Mouse (Mus musculus): ENCODE measurements around the gene Lcp1. TPM values are rescaled to one million over a fixed set of nuclear protein-coding genes. Genes with fewer than 3 reads are reported as not detected.

Lcp1 gene
- 0.03 TPM in 1 of 2 replicates, not detected in the other for polyA plus RNA-seq (2012)

DNA sequence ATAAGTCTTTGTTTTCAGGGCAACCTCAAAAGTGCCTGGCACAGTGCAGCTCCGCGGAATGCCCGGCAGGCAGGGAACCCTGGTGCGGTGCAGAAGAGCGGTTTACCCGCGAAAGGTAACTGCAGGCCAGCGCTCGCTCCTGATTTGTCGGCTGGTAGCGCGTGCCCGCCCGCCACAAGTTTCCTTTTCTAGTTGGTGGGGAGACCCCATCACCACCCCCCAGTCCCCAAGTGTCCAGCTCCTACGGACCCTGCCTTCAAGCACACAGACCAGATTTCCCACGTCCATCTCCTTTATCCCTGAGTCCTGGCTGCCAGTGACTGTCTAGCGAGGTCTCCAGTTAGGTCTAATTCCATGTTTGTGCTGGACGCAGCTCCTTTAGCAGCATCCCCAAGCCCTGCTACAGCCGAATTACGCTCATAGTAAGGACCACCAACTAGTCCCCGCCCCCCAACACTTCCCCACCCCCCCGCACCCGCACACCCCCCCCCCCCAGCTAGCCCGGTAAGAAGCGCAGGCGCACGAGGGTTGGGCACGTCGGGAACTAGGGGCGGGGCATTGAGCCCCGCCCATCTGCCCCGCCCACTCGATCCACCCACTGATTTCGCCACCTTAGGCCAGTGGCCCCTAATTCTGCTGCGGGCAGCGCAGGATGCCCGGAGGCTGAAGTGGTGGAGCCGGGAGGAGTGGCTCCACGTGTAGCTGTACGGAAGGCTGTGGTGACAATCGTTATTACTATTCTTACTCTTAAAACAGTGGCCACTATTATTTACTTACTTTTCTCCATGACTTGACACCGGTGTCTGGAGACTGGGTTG, at the start of gene Lcp1, which contains the start of gene Lrrc63:
Gene Lcp1, plus strand, starts transcription at position 601 of the 818 bp plus-strand sequence.
Gene Lrrc63, minus strand, starts transcription at position 381 of the 818 bp plus-strand sequence.
- no peak for TF ChIP-seq GATA1 (IDR thresholded peaks at IDR 0.05; ENCODE audit: low read length)

GRCm38 (mm10) chr14:75102956-75103355, 27.9 kb upstream of the Lcp1 start:
- TF ChIP-seq GATA1 (IDR thresholded peaks at IDR 0.05; ENCODE audit: low read length), result no peak

DNA sequence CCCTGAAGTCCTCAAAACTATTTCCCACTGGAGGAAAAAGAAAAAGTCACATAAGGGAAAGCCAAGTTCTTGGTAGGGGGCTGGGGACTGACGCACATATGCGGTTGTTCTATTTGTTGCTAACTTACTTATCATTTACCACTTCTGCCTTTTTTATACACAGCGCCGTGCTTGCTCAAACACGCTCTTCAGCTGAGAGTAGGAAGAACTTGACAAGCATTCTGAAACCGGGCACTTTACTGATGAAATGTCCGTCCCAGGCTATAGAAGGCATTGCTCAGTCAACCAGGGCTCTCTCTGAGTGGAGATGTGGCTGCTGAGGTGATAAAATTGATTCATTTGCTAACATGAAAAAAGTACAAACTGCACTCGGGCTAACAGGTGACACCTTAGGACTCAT, 9.2 kb upstream of the Lcp1 start:
- no peak for TF ChIP-seq GATA1 (IDR thresholded peaks at IDR 0.05; ENCODE audit: low read length)

GRCm38 (mm10) chr14:75131324-75131935, 529 bp downstream of the Lcp1 start:
- TF ChIP-seq GATA1 (IDR thresholded peaks at IDR 0.05; ENCODE audit: low read length), result no peak

DNA sequence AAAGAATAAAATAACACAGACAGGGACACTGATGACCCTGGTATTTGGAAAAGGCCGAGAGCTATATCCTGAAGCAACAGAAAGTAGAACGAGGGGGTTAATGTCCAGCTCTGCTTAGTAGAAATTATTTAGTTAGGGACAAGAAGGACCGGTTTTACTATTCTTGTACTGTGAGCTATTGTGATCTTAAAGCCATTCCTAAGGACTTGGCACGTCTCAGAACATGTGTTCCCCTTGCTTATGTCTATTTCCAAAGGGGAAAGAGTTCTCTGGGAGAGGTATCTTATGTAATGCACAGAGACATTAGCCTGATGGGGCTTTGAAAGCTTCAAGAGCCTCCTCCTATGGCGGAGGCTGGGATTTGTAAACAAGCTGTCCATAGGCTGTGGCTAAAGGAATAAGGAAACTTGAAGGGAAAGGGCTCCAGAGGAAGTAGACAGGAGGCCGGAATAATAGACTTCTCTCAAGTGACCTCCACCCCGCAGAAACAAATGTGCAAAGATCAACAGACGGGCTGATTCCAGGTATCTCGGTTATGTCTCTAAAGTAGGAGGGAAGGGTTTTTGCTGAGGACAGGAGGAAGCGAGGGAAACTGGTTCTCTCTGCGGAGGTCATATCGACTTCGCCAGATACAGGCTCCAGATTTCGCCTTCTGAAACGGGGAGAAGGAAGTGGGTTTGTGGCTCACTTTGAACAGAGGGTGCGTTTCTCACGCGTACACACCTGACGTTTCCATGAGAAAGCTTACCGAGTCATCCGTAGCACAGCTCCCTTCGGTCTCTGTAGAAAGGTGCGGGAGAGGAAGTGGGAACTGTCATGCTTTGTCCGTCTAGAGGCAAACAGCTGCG, 5.4 kb downstream of the Lcp1 start:
- no peak for TF ChIP-seq GATA1 (IDR thresholded peaks at IDR 0.05; ENCODE audit: low read length)

DNA sequence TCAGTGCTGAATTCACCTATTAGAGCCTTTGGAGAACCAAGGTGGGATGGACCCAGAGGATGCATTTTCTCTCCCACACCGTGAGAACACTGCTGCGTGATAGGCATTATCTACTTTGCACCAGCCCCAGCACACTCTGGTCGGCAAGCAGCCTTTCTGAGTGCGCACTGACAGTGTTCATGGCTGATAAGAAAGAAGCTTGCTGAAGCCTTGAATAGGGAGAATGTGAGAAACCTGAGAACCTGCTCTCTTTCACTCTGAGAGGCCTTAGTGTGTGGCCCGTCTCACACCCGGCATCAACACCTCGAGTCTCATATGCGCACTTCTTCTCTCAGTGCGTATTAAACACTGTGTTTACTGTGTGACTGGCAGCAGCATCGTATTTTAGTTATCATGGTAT, 7.6 kb downstream of the Lcp1 start:
- no peak for TF ChIP-seq GATA1 (IDR thresholded peaks at IDR 0.05; ENCODE audit: low read length)

GRCm38 (mm10) chr14:75139225-75139624, 8.3 kb downstream of the Lcp1 start:
- TF ChIP-seq GATA1 (IDR thresholded peaks at IDR 0.05; ENCODE audit: low read length), result no peak

GRCm38 (mm10) chr14:75148229-75148628, 17.3 kb downstream of the Lcp1 start:
- no peak for TF ChIP-seq GATA1 (IDR thresholded peaks at IDR 0.05; ENCODE audit: low read length)

DNA sequence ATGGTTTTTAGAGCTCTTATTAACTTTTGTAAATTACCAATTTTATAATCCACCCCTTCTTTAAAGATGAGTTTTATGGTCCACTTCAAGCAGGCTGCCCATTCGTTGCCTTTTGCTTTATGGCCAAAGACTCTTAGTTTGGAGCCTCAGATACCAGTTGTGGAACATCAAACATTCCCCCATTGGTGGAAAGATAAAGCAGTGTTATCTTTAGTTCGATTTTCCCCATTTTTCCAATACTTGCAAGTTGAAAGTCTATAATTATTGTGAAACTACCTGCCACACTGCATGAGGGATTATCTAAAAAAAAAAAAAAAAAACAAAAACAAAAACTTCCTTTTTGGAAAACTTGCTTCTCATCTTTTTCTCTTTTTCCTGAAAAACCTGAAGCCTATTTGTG, 19.8 kb downstream of the Lcp1 start:
- no peak for TF ChIP-seq GATA1 (IDR thresholded peaks at IDR 0.05; ENCODE audit: low read length)

DNA sequence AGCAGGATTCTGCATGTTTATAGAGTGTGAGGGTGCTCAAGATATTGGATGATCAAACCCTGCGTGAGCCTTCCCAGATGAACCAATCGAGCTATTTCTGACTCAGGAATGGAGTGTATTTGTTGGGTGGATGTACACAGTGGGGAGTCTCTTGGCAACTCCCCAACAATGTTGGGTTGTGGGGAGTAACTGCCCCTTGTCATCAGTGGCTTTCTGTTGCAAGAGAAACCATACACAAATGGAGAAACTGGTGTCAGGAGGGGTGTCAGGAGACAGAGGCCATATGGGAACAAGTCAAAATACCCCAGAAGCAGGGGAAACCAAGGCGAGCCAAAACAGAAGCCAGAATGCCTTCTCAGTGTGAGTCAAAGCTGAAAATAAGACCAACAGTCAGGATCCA, 20.2 kb downstream of the Lcp1 start:
- TF ChIP-seq GATA1 (IDR thresholded peaks at IDR 0.05; ENCODE audit: low read length), result no peak

GRCm38 (mm10) chr14:75154481-75154880, 23.6 kb downstream of the Lcp1 start:
- no peak for TF ChIP-seq GATA1 (IDR thresholded peaks at IDR 0.05; ENCODE audit: low read length)

GRCm38 (mm10) chr14:75159375-75159774, 28.5 kb downstream of the Lcp1 start:
- TF ChIP-seq GATA1 (IDR thresholded peaks at IDR 0.05; ENCODE audit: low read length), result no peak

- TF ChIP-seq GATA1 (IDR thresholded peaks at IDR 0.05; ENCODE audit: low read length), result no peak
Measured at GRCm38 (mm10) chr14:75163866-75164265, 33.0 kb downstream of the Lcp1 start.

- no peak for TF ChIP-seq GATA1 (IDR thresholded peaks at IDR 0.05; ENCODE audit: low read length)
Measured at GRCm38 (mm10) chr14:75164345-75164744, 33.4 kb downstream of the Lcp1 start.

- TF ChIP-seq GATA1 (IDR thresholded peaks at IDR 0.05; ENCODE audit: low read length), result no peak
Measured at GRCm38 (mm10) chr14:75165574-75166131, 34.8 kb downstream of the Lcp1 start.

GRCm38 (mm10) chr14:75168501-75168900, 37.6 kb downstream of the Lcp1 start:
- TF ChIP-seq GATA1 (IDR thresholded peaks at IDR 0.05; ENCODE audit: low read length), result no peak
